Mouse (Mus musculus): Measurements from ENCODE around the gene Chst15. TPM values are rescaled to one million over a fixed set of nuclear protein-coding genes. Genes with fewer than 3 reads are reported as not detected.

Chst15 gene
- polyA plus RNA-seq, 1 experiment from 2014 or later, result 28.0 TPM

- Histone ChIP-seq H3K4me1 (peaks cover 4% of the 10 kb centered on the region; the same call in 1 of the 2 replicates), H3K4me2 (replicated peaks) (no peak overlapping the region), H3K36me3 (no peaks in the 10 kb centered on the region), H3K27ac (replicated peaks) (no peak overlapping the region), H3K4me3 (no peak overlapping the region), H3K9me3 (no peaks in the 10 kb centered on the region), H3K9ac (replicated peaks) (no peak overlapping the region), H3K27me3 (no peaks in the 10 kb centered on the region)
- WGBS, result 73% methylated on average over 6 of the region's 6 CpGs
- ATAC-seq (ENCODE audit: low FRiP score, low read depth), result no peak
Measured at GRCm38 (mm10) chr7:132349075-132349572, 32.1 kb upstream of the Chst15 start.

DNA sequence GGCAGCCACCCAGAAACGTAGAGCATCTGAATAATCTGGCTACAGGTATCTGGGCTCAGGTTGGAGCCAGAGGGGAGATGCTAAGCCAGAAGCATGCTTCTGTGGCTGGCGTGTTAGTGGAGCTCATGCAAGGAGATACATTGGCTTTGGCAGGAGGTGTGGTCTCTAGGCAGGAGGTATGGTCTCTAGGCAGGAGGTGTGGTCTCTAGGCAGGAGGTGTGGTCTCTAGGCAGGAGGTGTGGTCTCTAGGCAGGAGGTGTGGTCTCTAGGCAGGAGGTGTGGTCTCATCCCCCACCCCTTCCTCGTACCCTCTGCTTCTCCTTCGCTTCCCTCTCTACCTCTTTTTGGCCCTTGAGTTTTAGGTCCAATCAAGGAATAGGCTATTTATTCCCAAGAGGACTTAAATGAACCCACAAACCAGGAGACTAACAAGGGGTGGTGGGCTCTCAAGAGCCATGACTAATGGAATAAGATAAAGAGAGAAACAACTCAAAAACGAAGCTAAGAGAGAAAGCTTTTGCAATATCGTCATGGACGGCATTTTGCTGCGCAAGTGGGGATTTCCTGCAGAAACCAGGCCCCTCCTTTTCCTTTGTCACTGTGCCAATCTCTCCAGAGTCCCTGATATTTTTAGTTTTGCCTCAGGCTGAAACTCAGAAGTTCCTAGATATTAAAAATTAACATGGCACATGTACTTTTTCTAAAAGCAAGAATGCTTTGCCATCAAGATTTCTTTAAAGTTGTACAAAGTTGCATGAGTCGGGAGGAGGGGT is 30.4 kb upstream of the Chst15 start:
- Histone ChIP-seq H3K4me1 (peaks cover 4% of the 10 kb centered on the region; the same call in 1 of the 2 replicates), H3K27ac (replicated peaks) (no peak overlapping the region), H3K9me3 (no peaks in the 10 kb centered on the region), H3K4me3 (no peak overlapping the region), H3K9ac (replicated peaks) (no peak overlapping the region), H3K36me3 (no peaks in the 10 kb centered on the region), H3K27me3 (no peaks in the 10 kb centered on the region), H3K4me2 (replicated peaks) (no peak overlapping the region)
- WGBS, result 83% methylated on average over 9 of the region's 9 CpGs
- ATAC-seq (ENCODE audit: low FRiP score, low read depth), result no peak

DNA sequence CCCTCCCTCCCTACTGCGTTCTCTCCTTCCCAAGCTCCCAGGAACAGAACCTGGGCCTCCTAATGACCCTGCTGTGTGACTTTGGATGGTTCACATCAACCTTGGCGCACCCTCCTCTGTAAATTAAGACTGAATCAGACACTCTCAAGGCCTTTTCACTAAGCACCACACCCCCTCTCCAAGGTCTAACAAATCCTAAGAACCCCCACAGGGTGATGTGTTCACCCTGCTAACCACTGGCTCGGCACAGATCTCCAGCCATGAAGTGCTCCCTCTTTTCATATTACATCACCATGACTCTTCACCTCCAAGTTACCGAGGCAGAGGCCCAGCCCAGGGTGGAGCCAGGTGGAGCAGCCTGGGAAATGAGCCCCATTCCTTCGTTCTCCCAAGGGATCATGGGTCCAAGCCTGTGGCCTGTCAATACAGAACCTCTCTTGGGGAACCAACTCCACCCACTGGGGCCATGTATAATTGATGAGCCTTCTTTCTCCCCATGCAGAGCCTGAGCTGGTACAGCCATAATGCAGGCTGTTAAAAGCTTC is 28.6 kb upstream of the Chst15 start:
- ATAC-seq (ENCODE audit: low FRiP score, low read depth), result no peak
- Histone ChIP-seq H3K9ac (replicated peaks) (no peak overlapping the region), H3K27me3 (no peaks in the 10 kb centered on the region), H3K4me1 (peaks cover 4% of the 10 kb centered on the region; the same call in 1 of the 2 replicates), H3K4me3 (no peak overlapping the region), H3K36me3 (no peaks in the 10 kb centered on the region), H3K27ac (replicated peaks) (no peak overlapping the region), H3K9me3 (no peaks in the 10 kb centered on the region), H3K4me2 (replicated peaks) (no peak overlapping the region)
- 76% methylated on average over 5 of the region's 5 CpGs for WGBS

GRCm38 (mm10) chr7:132344606-132345005 is 27.6 kb upstream of the Chst15 start:
- 82% methylated on average over 4 of the region's 4 CpGs for WGBS
- Histone ChIP-seq H3K9me3 (no peaks in the 10 kb centered on the region), H3K27ac (replicated peaks) (no peak overlapping the region), H3K27me3 (no peaks in the 10 kb centered on the region), H3K9ac (replicated peaks) (no peak overlapping the region), H3K36me3 (no peaks in the 10 kb centered on the region), H3K4me3 (no peak overlapping the region), H3K4me2 (replicated peaks) (no peak overlapping the region), H3K4me1 (peaks cover 4% of the 10 kb centered on the region; the same call in 1 of the 2 replicates)
- ATAC-seq (ENCODE audit: low FRiP score, low read depth), result no peak

DNA sequence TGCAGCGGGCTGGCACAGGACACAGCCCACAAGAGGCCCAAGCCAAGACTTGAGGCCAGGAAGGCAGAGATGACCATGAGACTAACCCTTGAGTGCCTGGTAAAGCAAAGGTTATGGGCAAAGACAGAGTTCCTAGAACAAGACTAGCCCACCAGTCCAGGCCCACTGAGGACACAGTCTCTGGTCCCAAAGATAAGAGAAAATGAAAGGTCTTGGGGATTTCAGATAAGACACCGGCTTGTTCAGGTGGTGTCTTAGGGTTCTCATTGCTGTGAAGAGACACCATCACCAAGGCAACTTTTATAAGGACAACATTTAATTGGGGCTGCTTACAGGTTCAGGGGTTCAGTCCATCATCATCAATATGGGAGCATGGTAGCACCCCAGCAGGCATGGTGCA is 26.9 kb upstream of the Chst15 start:
- Histone ChIP-seq H3K4me1 (peaks cover 4% of the 10 kb centered on the region; the same call in 1 of the 2 replicates), H3K9me3 (no peaks in the 10 kb centered on the region), H3K4me2 (replicated peaks) (no peak overlapping the region), H3K27ac (replicated peaks) (no peak overlapping the region), H3K4me3 (no peak overlapping the region), H3K36me3 (no peaks in the 10 kb centered on the region), H3K9ac (replicated peaks) (no peak overlapping the region), H3K27me3 (no peaks in the 10 kb centered on the region)
- whole genome bisulfite sequencing, result 92% methylated on average over 2 of the region's 2 CpGs
- ATAC-seq (ENCODE audit: low FRiP score, low read depth), result no peak

GRCm38 (mm10) chr7:132343146-132343545 is 26.1 kb upstream of the Chst15 start:
- Histone ChIP-seq H3K9me3 (no peaks in the 10 kb centered on the region), H3K9ac (replicated peaks) (no peak overlapping the region), H3K4me3 (no peak overlapping the region), H3K36me3 (no peaks in the 10 kb centered on the region), H3K27ac (replicated peaks) (no peak overlapping the region), H3K27me3 (no peaks in the 10 kb centered on the region), H3K4me1 (peaks cover 8% of the 10 kb centered on the region), H3K4me2 (replicated peaks) (no peak overlapping the region)
- WGBS, result 62% methylated on average over 2 of the region's 2 CpGs
- no peak for ATAC-seq (ENCODE audit: low FRiP score, low read depth)

DNA sequence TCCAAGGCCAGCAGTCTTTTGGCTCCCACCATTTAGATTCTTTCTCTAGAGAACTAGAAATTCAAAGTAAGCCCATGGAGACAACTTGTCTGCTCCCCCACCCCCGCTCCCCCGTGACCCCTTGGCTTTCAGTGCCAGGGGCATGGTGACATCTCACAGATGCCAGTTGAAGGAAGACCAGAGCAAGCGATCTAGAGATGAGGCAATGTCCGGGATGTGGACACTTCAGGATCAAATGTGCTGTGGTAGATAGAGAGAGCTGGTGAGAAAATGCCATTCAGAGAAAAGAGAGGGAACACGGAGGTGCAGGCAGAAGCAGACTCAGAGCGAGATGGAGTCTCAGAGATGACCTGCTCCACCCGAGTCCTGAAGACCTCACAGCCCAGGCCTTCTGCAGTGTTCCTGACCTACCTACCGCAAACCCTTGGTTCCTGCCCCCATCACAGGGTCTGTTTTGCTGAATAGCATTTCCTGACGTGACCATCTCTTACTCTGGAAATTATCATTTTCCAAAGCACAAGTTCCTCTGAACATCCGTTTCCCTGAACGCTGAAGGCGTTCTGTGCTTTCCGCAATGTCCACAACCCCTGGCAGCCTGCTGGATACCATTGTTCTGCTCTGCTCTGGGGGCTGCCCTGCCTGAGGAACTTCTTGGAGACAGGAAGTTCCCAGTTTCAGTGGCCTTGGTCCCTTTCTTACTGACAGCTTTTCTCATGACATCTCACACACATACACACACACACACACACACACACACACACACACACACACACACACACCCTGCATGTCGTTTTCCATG is 22.2 kb upstream of the Chst15 start:
- Histone ChIP-seq H3K4me3 (no peak overlapping the region), H3K27ac (replicated peaks) (no peak overlapping the region), H3K36me3 (no peaks in the 10 kb centered on the region), H3K27me3 (no peaks in the 10 kb centered on the region), H3K9me3 (no peaks in the 10 kb centered on the region), H3K4me1 (peaks cover 23% of the 10 kb centered on the region), H3K4me2 (replicated peaks) (no peak overlapping the region), H3K9ac (replicated peaks) (no peak overlapping the region)
- no peak for ATAC-seq (ENCODE audit: low FRiP score, low read depth)
- 83% methylated on average over 14 of the region's 14 CpGs for WGBS

GRCm38 (mm10) chr7:132338350-132338749 is 21.3 kb upstream of the Chst15 start:
- Histone ChIP-seq H3K4me3 (no peak overlapping the region), H3K27me3 (peaks cover 5% of the 10 kb centered on the region; the same call in 1 of the 2 replicates), H3K36me3 (no peaks in the 10 kb centered on the region), H3K4me1 (peaks cover 23% of the 10 kb centered on the region), H3K9me3 (no peaks in the 10 kb centered on the region), H3K4me2 (replicated peaks) (no peak overlapping the region), H3K9ac (replicated peaks) (no peak overlapping the region), H3K27ac (replicated peaks) (no peak overlapping the region)
- no peak for ATAC-seq (ENCODE audit: low FRiP score, low read depth)
- WGBS, result 71% methylated on average over 6 of the region's 6 CpGs

DNA sequence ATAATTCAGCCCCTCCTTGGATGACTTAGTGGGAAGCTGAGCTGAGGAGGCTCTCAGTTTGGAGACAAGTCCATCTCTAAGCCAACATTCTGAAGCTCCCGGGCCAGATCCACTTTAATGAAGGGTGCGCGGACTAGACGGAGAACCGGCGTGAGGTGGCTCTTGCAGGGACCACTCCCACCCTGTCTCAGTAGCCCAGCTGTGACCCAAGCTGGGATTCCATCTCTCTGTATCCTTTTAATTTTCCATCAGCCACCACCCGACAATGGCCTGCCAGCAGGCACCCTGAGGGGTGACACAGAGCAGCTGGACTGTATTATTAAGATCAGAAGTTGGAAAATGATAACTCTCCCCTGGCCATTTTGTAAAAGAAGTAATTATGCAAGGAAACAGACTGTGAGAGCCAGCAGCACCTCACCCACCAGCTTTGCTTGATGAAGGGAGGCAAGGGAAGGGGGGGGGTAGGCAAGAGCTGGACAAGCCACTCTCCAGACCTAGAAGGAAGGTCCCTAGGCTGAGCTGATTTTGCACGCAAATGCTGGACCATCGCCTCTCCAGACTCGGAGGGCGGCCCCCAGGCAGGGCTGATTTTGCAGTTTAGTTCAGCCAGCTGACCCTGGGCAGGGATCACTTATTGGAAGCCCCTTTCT is 20.4 kb upstream of the Chst15 start:
- no peak overlapping the region for H3K4me3 ChIP-seq
- peaks cover 5% of the 10 kb centered on the region; the same call in 1 of the 2 replicates for H3K27me3 ChIP-seq
- WGBS, result 73% methylated on average over 11 of the region's 11 CpGs
- H3K9me3 ChIP-seq, result no peaks in the 10 kb centered on the region
- H3K4me1 ChIP-seq, result peaks cover 24% of the 10 kb centered on the region
- H3K27ac ChIP-seq (replicated peaks), result peak overlapping the region; percentile 11; the same call in 1 of the 2 replicates
- H3K36me3 ChIP-seq, result no peaks in the 10 kb centered on the region
- H3K4me2 ChIP-seq (replicated peaks), result no peak overlapping the region
- no peak overlapping the region for H3K9ac ChIP-seq (replicated peaks)
- ATAC-seq (ENCODE audit: low FRiP score, low read depth), result 0 out of 2 replicates have a peak, but pooled peaks have one; percentile 41

DNA sequence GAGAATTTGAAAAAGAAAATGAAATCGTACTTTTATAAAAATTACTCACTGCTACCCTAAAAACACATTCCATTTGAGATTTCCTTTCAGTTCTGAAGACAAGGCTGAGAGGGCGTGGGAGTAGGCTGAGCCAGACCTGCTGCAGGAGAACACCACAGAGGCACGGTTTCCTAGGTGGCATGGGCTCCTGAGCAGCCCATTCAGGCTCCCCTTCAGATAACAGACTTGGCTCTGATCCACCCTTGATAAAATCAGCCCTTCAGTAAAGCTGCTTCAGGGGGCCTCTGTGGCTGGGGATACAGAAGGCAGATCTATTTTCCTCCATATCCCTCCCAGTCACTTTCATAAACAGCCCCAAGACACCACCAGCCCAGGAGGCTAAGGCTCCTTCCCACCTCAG is 19.8 kb upstream of the Chst15 start:
- no peaks in the 10 kb centered on the region for H3K9me3 ChIP-seq
- 77% methylated on average over 3 of the region's 3 CpGs for WGBS
- H3K4me3 ChIP-seq, result no peak overlapping the region
- H3K27ac ChIP-seq (replicated peaks), result 0 out of 2 replicates have a peak overlapping the region, but pooled peaks have one; percentile 11
- H3K4me1 ChIP-seq, result peaks cover 30% of the 10 kb centered on the region
- H3K27me3 ChIP-seq, result peaks cover 5% of the 10 kb centered on the region; the same call in 1 of the 2 replicates
- no peak overlapping the region for H3K4me2 ChIP-seq (replicated peaks)
- no peak overlapping the region for H3K9ac ChIP-seq (replicated peaks)
- H3K36me3 ChIP-seq, result no peaks in the 10 kb centered on the region
- no peak for ATAC-seq (ENCODE audit: low FRiP score, low read depth)

DNA sequence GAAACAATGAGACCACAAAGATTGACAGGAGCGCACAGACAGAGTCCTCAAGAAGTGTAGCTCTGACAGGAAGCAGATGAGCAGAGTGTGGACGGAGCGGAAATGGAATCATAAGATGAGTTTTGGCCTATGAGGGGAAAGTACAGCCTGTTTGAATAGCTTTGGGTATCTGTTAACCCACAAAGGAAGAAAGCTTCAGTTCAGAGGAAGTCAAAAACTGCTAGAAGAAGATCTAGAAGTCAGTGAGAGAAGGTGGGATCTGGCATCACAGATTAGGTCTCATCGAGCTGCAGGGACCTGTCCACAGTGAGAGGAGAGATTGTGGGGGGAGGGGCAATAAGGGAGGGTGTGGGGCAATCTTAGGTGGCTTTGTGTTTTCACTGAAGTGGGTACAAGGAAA is 18.3 kb upstream of the Chst15 start:
- ATAC-seq (ENCODE audit: low FRiP score, low read depth), result no peak
- Histone ChIP-seq H3K4me2 (replicated peaks) (no peak overlapping the region), H3K27ac (replicated peaks) (no peak overlapping the region), H3K9ac (replicated peaks) (no peak overlapping the region), H3K36me3 (no peaks in the 10 kb centered on the region), H3K27me3 (peaks cover 5% of the 10 kb centered on the region; the same call in 1 of the 2 replicates), H3K9me3 (no peaks in the 10 kb centered on the region), H3K4me3 (no peak overlapping the region), H3K4me1 (peaks cover 32% of the 10 kb centered on the region)
- 94% methylated on average over 4 of the region's 4 CpGs for WGBS

All from midbrain, embryonic 12.5 days (tissue).